29 mouse cellular contexts compared by ENCODE assay signal in the genomic region with DNA sequence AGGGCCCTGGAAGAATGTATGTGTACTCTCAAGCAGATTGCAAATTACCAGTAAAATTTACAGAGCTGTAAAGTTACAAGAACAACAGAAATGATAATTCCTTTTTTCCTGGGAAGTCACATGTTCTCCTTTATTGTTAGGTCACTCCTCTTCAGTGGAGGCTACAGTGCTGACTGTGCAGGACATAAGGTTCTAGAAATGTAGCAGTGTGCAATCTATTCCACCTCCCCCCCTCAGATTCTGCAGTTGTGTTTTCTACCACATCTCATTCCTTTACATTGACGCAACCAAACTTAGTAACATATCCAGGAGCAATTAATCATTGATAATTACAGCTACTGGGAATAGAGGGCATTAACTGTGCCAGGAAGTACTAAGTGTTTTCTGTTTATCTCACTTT.
"Had no signal": no experiment of that assay in that cellular context is flagged by ENCODE, and none has a peak within 500 bp of the region (broad histone marks: within the 10 kb centered on the region; RNA-seq: fewer than 3 reads in every experiment).

No protein-coding gene starts in this region.

- ATAC-seq: hindbrain, embryonic 16.5 days; inflammation-experienced regulatory T-cells, adult 6 months; intestine, embryonic 15.5 days; intestine, postnatal 0 days; liver, embryonic 12.5 days had no signal

- H3K27ac ChIP-seq: heart, adult 2 months; heart, embryonic 13.5 days; heart, embryonic 15.5 days; hindbrain, embryonic 10.5 days; hindbrain, embryonic 12.5 days; hindbrain, embryonic 14.5 days; intestine, embryonic 15.5 days; kidney, embryonic 15.5 days; limb, embryonic 13.5 days; limb, embryonic 15.5 days; liver, embryonic 12.5 days; liver, embryonic 14.5 days had no signal

- H3K4me2 ChIP-seq: heart, embryonic 11.5 days; heart, embryonic 13.5 days; heart, embryonic 15.5 days; hindbrain, embryonic 12.5 days; hindbrain, embryonic 14.5 days; intestine, embryonic 15.5 days; kidney, embryonic 15.5 days; limb, embryonic 13.5 days; limb, embryonic 15.5 days; liver, embryonic 12.5 days had no signal

- H3K27me3 ChIP-seq: heart, embryonic 13.5 days; heart, embryonic 15.5 days; hindbrain, embryonic 12.5 days; intestine, embryonic 15.5 days; kidney, embryonic 15.5 days; limb, embryonic 13.5 days; limb, embryonic 15.5 days; liver, embryonic 12.5 days had no signal

- H3K9ac ChIP-seq: heart, embryonic 13.5 days; heart, embryonic 15.5 days; hindbrain, embryonic 12.5 days; hindbrain, embryonic 14.5 days; intestine, embryonic 15.5 days; kidney, embryonic 15.5 days; limb, embryonic 13.5 days; limb, embryonic 15.5 days; liver, embryonic 12.5 days; liver, embryonic 14.5 days had no signal

- H3K9me3 ChIP-seq: heart, embryonic 13.5 days; heart, embryonic 15.5 days; hindbrain, embryonic 10.5 days; hindbrain, embryonic 12.5 days; intestine, embryonic 15.5 days; kidney, embryonic 15.5 days; limb, embryonic 13.5 days; limb, embryonic 15.5 days; liver, embryonic 12.5 days had no signal

- H3K4me3 ChIP-seq: heart, adult 2 months; heart, embryonic 13.5 days; heart, embryonic 15.5 days; hindbrain, embryonic 10.5 days; hindbrain, embryonic 12.5 days; intestine, embryonic 15.5 days; kidney, embryonic 15.5 days; limb, embryonic 13.5 days; limb, embryonic 15.5 days; liver, embryonic 12.5 days had no signal

- H3K4me1 ChIP-seq: heart, embryonic 13.5 days; heart, embryonic 15.5 days; hindbrain, embryonic 10.5 days; hindbrain, embryonic 12.5 days; intestine, embryonic 15.5 days; kidney, embryonic 15.5 days; limb, embryonic 15.5 days; liver, embryonic 12.5 days had no signal

- H3K36me3 ChIP-seq: heart, embryonic 13.5 days; heart, embryonic 15.5 days; hindbrain, embryonic 10.5 days; hindbrain, embryonic 12.5 days; intestine, embryonic 15.5 days; kidney, embryonic 15.5 days; limb, embryonic 13.5 days; limb, embryonic 15.5 days; liver, embryonic 12.5 days had no signal

- DNase-seq: gastrocnemius, postnatal 14 days; gastrocnemius, postnatal 36 days; heart, adult 11 months; heart, adult 2 months; heart, postnatal 14 days; heart, postnatal 4 days; kidney, adult 18-20 months; kidney, adult 8-10 months; kidney, postnatal 10 days; kidney, postnatal 25 days; kidney, postnatal 4 days; layer of hippocampus, adult 9-11 months; layer of hippocampus, postnatal 36 days; left cerebral cortex, postnatal 4 days had no signal
